Mouse (Mus musculus) left cerebral cortex, adult 8-10 months (tissue): ENCODE results near the gene Usp7. TPM values are rescaled to one million over a fixed set of nuclear protein-coding genes. Genes with fewer than 3 reads are reported as not detected.

Experiments
- DNase-seq, 2 experiments: peaks; one replicate each; pipeline ENCODE4 v3.0.0; 2022; ENCODE audit warnings: low spot score in 2 of 2
- total RNA-seq, 4 experiments: library from RNA; stranded (reverse); gene quantifications; 2 replicates each; pipeline ENCODE4 v1.2.4; 2022

Gene Usp7
- total RNA-seq, 4 experiments from 2014 or later: 149 to 164 (median 158) TPM

DNA sequence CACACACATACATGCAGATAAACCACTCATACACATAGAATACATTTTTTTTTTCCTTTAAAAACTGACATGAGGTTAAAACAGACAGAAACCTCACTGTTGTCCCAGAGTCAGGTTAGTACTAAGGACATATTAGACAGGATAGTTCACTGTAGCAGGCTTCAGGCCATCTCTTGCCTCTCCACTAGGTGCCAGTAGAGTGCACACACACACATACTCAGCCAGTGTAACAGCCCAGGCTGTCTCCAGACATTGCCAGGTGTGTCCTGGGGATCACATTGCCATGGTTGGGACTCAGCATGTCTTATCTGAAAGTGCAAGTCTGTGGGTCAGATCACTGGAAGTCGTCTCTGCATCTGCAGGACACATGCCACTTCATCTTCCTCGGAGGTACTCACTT lies 148.3 kb downstream of the Usp7 start:
- no peak for DNase-seq

Other genes starting within 250 kb of the Usp7 start
- 10 to 100 TPM; 28.6 to 33.1 (median 29.1) TPM for gene Pmm2, start 154.6 kb downstream of the Usp7 start, total RNA-seq
- gene Tmem186, start 154.6 kb downstream of the Usp7 start, total RNA-seq: 10 to 100 TPM; 12.5 to 14.2 (median 13.5) TPM
- gene Carhsp1, start 120.2 kb downstream of the Usp7 start, total RNA-seq: 10 to 100 TPM; 29.8 to 33.0 (median 31.3) TPM
- gene Gm5767, start 111.5 kb downstream of the Usp7 start, total RNA-seq: not detected
- 100 to 1,000 TPM; 103 to 114 (median 109) TPM for gene 1810013L24Rik, start 37.8 kb upstream of the Usp7 start, total RNA-seq